Mouse (Mus musculus) MEL (cell line): Measurements from ENCODE around the gene Xpo6. TPM values are rescaled to one million over a fixed set of nuclear protein-coding genes. Genes with fewer than 3 reads are reported as not detected.

ENCODE experiments used
- DNase-seq: peaks from one replicate; pipeline ENCODE4 v3.0.0; 2011; ENCODE audit warnings: low read depth, low spot score
- H3K27ac ChIP-seq: 2 replicates; pipeline ENCODE4 v1.5.1; 2012; ENCODE audit warnings: low read depth, mild to moderate bottlenecking, control low read depth, low read length, moderate library complexity; ENCODE audit not compliant: control insufficient read depth
- H3K27me3 ChIP-seq, 2 experiments: fragments of 150-350 bp in 1 of 2; sonication (generic) in 1 of 2; 2 replicates each; pipeline ENCODE4 v1.6.1; 2012; ENCODE audit warnings: low read length in 2 of 2, mild to moderate bottlenecking in 2 of 2, improper control_type of control experiment in 1 of 2, moderate library complexity in 1 of 2; ENCODE audit not compliant: insufficient read depth in 2 of 2, control insufficient read depth in 1 of 2
- H3K36me3 ChIP-seq, 2 experiments: 2 replicates each; pipeline ENCODE4 v1.6.1; 2012 to 2014; ENCODE audit warnings: low read length in 2 of 2, improper control_type of control experiment in 1 of 2, inconsistent platforms in 1 of 2, mild to moderate bottlenecking in 1 of 2; ENCODE audit not compliant: insufficient read depth in 2 of 2, control insufficient read depth in 1 of 2
- H3K4me1 ChIP-seq, 2 experiments: fragments of 150-350 bp in 1 of 2; sonication (generic) in 1 of 2; 2 replicates each; pipeline ENCODE4 v1.6.1; 2012; ENCODE audit warnings: low read length in 2 of 2, improper control_type of control experiment in 1 of 2, mild to moderate bottlenecking in 1 of 2; ENCODE audit not compliant: insufficient read depth in 2 of 2, control insufficient read depth in 1 of 2
- H3K4me3 ChIP-seq, 2 experiments: fragments of 150-350 bp in 1 of 2; sonication (generic) in 1 of 2; 2 replicates each; pipeline ENCODE4 v1.5.1; 2012; ENCODE audit warnings: low read depth in 2 of 2, low read length in 2 of 2, mild to moderate bottlenecking in 2 of 2, moderate library complexity in 2 of 2, control low read depth in 1 of 2, improper control_type of control experiment in 1 of 2; ENCODE audit not compliant: control insufficient read depth in 1 of 2, insufficient read depth in 1 of 2
- H3K79me2 ChIP-seq: 2 replicates; pipeline ENCODE4 v1.6.1; 2012; ENCODE audit warnings: mild to moderate bottlenecking, low read length, moderate library complexity; ENCODE audit not compliant: control insufficient read depth, poor library complexity, insufficient read depth
- H3K9ac ChIP-seq: 2 replicates; pipeline ENCODE4 v1.6.1; 2012; ENCODE audit warnings: low read depth, mild to moderate bottlenecking, control low read depth, low read length, moderate library complexity; ENCODE audit not compliant: control insufficient read depth, poor library complexity, severe bottlenecking
- H3K9me3 ChIP-seq: fragments of 150-350 bp; sonication (generic); replicated peaks from 2 replicates; pipeline ENCODE4 v1.6.1; 2012; ENCODE audit warnings: mild to moderate bottlenecking, low read length, improper control_type of control experiment, moderate library complexity; ENCODE audit not compliant: insufficient read depth
- CTCF ChIP-seq, 3 experiments: IDR thresholded peaks in 2 of 3; conservative IDR thresholded peaks in 1 of 3; 2 replicates each; pipeline ENCODE4 v1.5.1; 2011 to 2012; ENCODE audit warnings: low read length in 3 of 3, low read depth in 2 of 3, mild to moderate bottlenecking in 2 of 3, improper control_type of control experiment in 1 of 3, inconsistent platforms in 1 of 3, mixed read lengths in 1 of 3, moderate library complexity in 1 of 3; ENCODE audit not compliant: control insufficient read depth in 1 of 3, insufficient read depth in 1 of 3, poor library complexity in 1 of 3, severe bottlenecking in 1 of 3
- E2F4 ChIP-seq: IDR thresholded peaks from 2 replicates; pipeline ENCODE4 v1.6.1; 2011; ENCODE audit warnings: low read depth, low read length, improper control_type of control experiment, borderline replicate concordance
- ELF1 ChIP-seq: IDR thresholded peaks from 2 replicates; pipeline ENCODE4 v1.6.1; 2014; ENCODE audit warnings: low read depth, mild to moderate bottlenecking, inconsistent platforms, low read length, improper control_type of control experiment, moderate library complexity
- ETS1 ChIP-seq: IDR thresholded peaks from 2 replicates; pipeline ENCODE4 v1.6.1; 2012; ENCODE audit warnings: low read depth, mild to moderate bottlenecking, inconsistent platforms, low read length, improper control_type of control experiment, moderate library complexity
- GABPA ChIP-seq: IDR thresholded peaks from 2 replicates; pipeline ENCODE4 v1.6.1; 2012; ENCODE audit warnings: low read depth, mild to moderate bottlenecking, inconsistent platforms, low read length, improper control_type of control experiment, moderate library complexity
- HCFC1 ChIP-seq: IDR thresholded peaks from 2 replicates; pipeline ENCODE4 v1.6.1; 2012; ENCODE audit warnings: low read depth, mild to moderate bottlenecking, inconsistent platforms, low read length, improper control_type of control experiment, moderate library complexity
- MAX ChIP-seq: IDR thresholded peaks from 2 replicates; pipeline ENCODE4 v1.6.1; 2011; ENCODE audit warnings: low read length, improper control_type of control experiment
- MAZ ChIP-seq: IDR thresholded peaks from 2 replicates; pipeline ENCODE4 v1.6.1; 2012; ENCODE audit warnings: low read depth, mild to moderate bottlenecking, inconsistent platforms, low read length, improper control_type of control experiment
- MYC ChIP-seq: IDR thresholded peaks from 2 replicates; pipeline ENCODE4 v1.6.1; 2011; ENCODE audit warnings: low read depth, mild to moderate bottlenecking, low read length, improper control_type of control experiment, moderate library complexity
- POLR2A ChIP-seq, 2 experiments: IDR thresholded peaks; 2 replicates each; pipeline ENCODE4 v1.6.1; 2011 to 2012; ENCODE audit warnings: low read length in 2 of 2, mild to moderate bottlenecking in 2 of 2, control low read depth in 1 of 2, improper control_type of control experiment in 1 of 2, low read depth in 1 of 2, moderate library complexity in 1 of 2; ENCODE audit not compliant: control insufficient read depth in 1 of 2, insufficient read depth in 1 of 2, poor library complexity in 1 of 2
- POLR2AphosphoS2 ChIP-seq: IDR thresholded peaks from 2 replicates; pipeline ENCODE4 v1.6.1; 2011; ENCODE audit warnings: low read length, improper control_type of control experiment
- RCOR1 ChIP-seq: IDR thresholded peaks from 2 replicates; pipeline ENCODE4 v1.6.1; 2012; ENCODE audit warnings: low read depth, mild to moderate bottlenecking, inconsistent platforms, low read length, improper control_type of control experiment
- TAL1 ChIP-seq: IDR thresholded peaks from 2 replicates; pipeline ENCODE4 v1.6.1; 2012; ENCODE audit warnings: mild to moderate bottlenecking, inconsistent platforms, low read length, moderate library complexity, mixed read lengths
- TCF12 ChIP-seq: IDR thresholded peaks from 2 replicates; pipeline ENCODE4 v1.6.1; 2014; ENCODE audit warnings: low read depth, mild to moderate bottlenecking, inconsistent platforms, low read length, improper control_type of control experiment, moderate library complexity
- USF2 ChIP-seq, 2 experiments: IDR thresholded peaks; 2 replicates each; pipeline ENCODE4 v1.6.1; 2011 to 2012; ENCODE audit warnings: improper control_type of control experiment in 2 of 2, low read length in 2 of 2, borderline replicate concordance in 1 of 2, inconsistent platforms in 1 of 2, low read depth in 1 of 2, mild to moderate bottlenecking in 1 of 2; ENCODE audit not compliant: insufficient read depth in 1 of 2
- ZKSCAN1 ChIP-seq: IDR thresholded peaks from 2 replicates; pipeline ENCODE4 v1.6.1; 2012; ENCODE audit warnings: low read depth, mild to moderate bottlenecking, inconsistent platforms, low read length, improper control_type of control experiment, moderate library complexity
- polyA plus RNA-seq, 2 experiments: library from polyadenylated mRNA; stranded (reverse) in 1 of 2; unstranded in 1 of 2; fragments of >175 nt in 1 of 2; fragments of >200 nt in 1 of 2; gene quantifications; 2 replicates each; pipeline versions ENCODE4 v1.2.1 to v1.2.4; 2012; ENCODE audit warnings: low replicate concordance in 2 of 2, low read depth in 1 of 2; ENCODE audit not compliant: insufficient read length in 2 of 2, insufficient read depth in 1 of 2, missing spikeins in 1 of 2
- total RNA-seq: library from RNA; depleted of rRNA; stranded (reverse); fragments of 300-350 nt; gene quantifications from 2 replicates; pipeline ENCODE4 v1.2.3, GENCODE M21; 2012

The Xpo6 gene
- total and polyA plus RNA-seq, 3 experiments: 89.3 to 365 (median 197) TPM

DNA sequence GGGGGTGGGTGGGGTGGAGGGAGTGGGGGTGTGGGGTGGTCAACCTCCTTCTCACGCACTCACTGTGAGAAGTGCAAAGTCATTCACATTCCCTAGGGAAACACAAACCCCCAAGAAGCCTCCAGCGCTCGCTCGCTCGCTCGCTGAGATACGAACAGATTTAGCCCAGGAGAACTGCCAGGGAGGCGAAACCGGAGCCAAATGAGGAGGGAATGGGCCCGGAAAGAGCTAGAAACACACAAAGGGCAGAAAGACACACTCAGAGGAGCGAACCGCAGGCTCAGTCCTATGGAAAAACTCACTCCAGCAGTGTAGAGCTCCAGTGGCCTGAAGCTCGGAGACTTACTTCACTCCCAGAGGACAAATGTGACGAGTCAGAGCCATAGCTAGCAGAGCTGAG lies 133.5 kb downstream of the Xpo6 start:
- H3K79me2 ChIP-seq: no peaks in the 10 kb centered on the region
- no peak for DNase-seq
- H3K4me3 ChIP-seq: no peak overlapping the region
- TF ChIP-seq MAX: no peak
- no peak for TF ChIP-seq ELF1
- TF ChIP-seq GABPA: no peak
- no peak for TF ChIP-seq ETS1
- TF ChIP-seq E2F4: no peak
- H3K9me3 ChIP-seq: no peaks in the 10 kb centered on the region
- H3K27ac ChIP-seq: no peak overlapping the region
- H3K27me3 ChIP-seq: peaks cover 0 to 2% of the 10 kb centered on the region in 2 experiments; a peak in 2 of 4 replicates
- H3K9ac ChIP-seq: no peak overlapping the region
- no peaks in the 10 kb centered on the region for H3K4me1 ChIP-seq
- H3K36me3 ChIP-seq: no peaks in the 10 kb centered on the region

GRCm38 (mm10) chr7:126065243-126065876 lies 134.9 kb downstream of the Xpo6 start:
- no peak overlapping the region for H3K27ac ChIP-seq
- no peak overlapping the region for H3K9ac ChIP-seq
- H3K4me3 ChIP-seq: no peak overlapping the region
- no peaks in the 10 kb centered on the region for H3K4me1 ChIP-seq
- H3K36me3 ChIP-seq: no peaks in the 10 kb centered on the region
- peaks cover 0 to 2% of the 10 kb centered on the region in 2 experiments; a peak in 2 of 4 replicates for H3K27me3 ChIP-seq
- no peak for DNase-seq
- H3K79me2 ChIP-seq: no peaks in the 10 kb centered on the region
- no peak for TF ChIP-seq ZKSCAN1
- TF ChIP-seq TCF12: no peak
- TF ChIP-seq POLR2AphosphoS2: no peak
- no peak for TF ChIP-seq CTCF (IDR thresholded peaks at IDR 0.05 in 2 of 3, conservative IDR thresholded peaks at IDR 0.05 in 1 of 3; ENCODE audit: control insufficient read depth in 1 of 3, insufficient read depth in 1 of 3, low read depth in 2 of 3, low read length in 3 of 3, poor library complexity in 1 of 3, severe bottlenecking in 1 of 3)
- no peak for TF ChIP-seq ELF1
- TF ChIP-seq MYC: no peak
- TF ChIP-seq GABPA: no peak
- no peak for TF ChIP-seq MAZ
- no peak for TF ChIP-seq RCOR1
- TF ChIP-seq POLR2A (IDR thresholded peaks at IDR 0.05; ENCODE audit: control insufficient read depth in 1 of 2, insufficient read depth in 1 of 2, low read depth in 1 of 2, low read length in 2 of 2, poor library complexity in 1 of 2): no peak
- no peak for TF ChIP-seq USF2 (IDR thresholded peaks at IDR 0.05; ENCODE audit: borderline replicate concordance in 1 of 2, insufficient read depth in 1 of 2, low read depth in 1 of 2, low read length in 2 of 2)
- no peak for TF ChIP-seq TAL1
- TF ChIP-seq HCFC1: no peak
- no peaks in the 10 kb centered on the region for H3K9me3 ChIP-seq
